Mouse (Mus musculus): Measurements from ENCODE around the gene A1bg. TPM values are rescaled to one million over a fixed set of nuclear protein-coding genes. Genes with fewer than 3 reads are reported as not detected.
A peak's percentile ranks its signal among the peaks of the same experiment; 100 is the strongest.

A1bg gene
- polyA plus RNA-seq, 1 experiment from 2014 or later: not detected

- ATAC-seq (ENCODE audit: insufficient number of reproducible peaks, low FRiP score, low TSS enrichment, low read depth) (no peak), DNase-seq (ENCODE audit: low spot score) (no peak)
- no peaks in the 10 kb centered on the region for H3K9me3 ChIP-seq (ENCODE audit: control insufficient read depth, low read length)
- no peaks in the 10 kb centered on the region for H3K27me3 ChIP-seq (ENCODE audit: control insufficient read depth, insufficient read depth, low read length)
- no peak overlapping the region for H3K9ac ChIP-seq (ENCODE audit: low read length)
- H3K36me3 ChIP-seq (ENCODE audit: control insufficient read depth, insufficient read depth, low read length): no peaks in the 10 kb centered on the region
- no peaks in the 10 kb centered on the region for H3K4me1 ChIP-seq (ENCODE audit: control insufficient read depth, insufficient read depth, low read length)
- WGBS: 90% methylated on average over 2 of the region's 2 CpGs
- no peak overlapping the region for H3K4me2 ChIP-seq (ENCODE audit: low read depth, severe bottlenecking)
- no peak overlapping the region for H3K4me3 ChIP-seq (ENCODE audit: low read depth, low read length)
- H3K27ac ChIP-seq (replicated peaks; ENCODE audit: low read depth, low read length): no peak overlapping the region
Measured at GRCm38 (mm10) chr15:60888724-60889123, 34.1 kb downstream of the A1bg start.

GRCm38 (mm10) chr15:60875721-60876120, 47.1 kb downstream of the A1bg start:
- no peak for DNase-seq (ENCODE audit: low spot score)
- H3K9ac ChIP-seq (ENCODE audit: low read length): no peak overlapping the region
- no peaks in the 10 kb centered on the region for H3K27me3 ChIP-seq (ENCODE audit: control insufficient read depth, insufficient read depth, low read length)
- no peak overlapping the region for H3K4me3 ChIP-seq (ENCODE audit: low read depth, low read length)
- no peak overlapping the region for H3K4me2 ChIP-seq (ENCODE audit: low read depth, severe bottlenecking)
- 83% methylated on average over 6 of the region's 6 CpGs for WGBS
- no peak for ATAC-seq (ENCODE audit: insufficient number of reproducible peaks, low FRiP score, low TSS enrichment, low read depth)
- H3K36me3 ChIP-seq (ENCODE audit: control insufficient read depth, insufficient read depth, low read length): no peaks in the 10 kb centered on the region
- no peaks in the 10 kb centered on the region for H3K9me3 ChIP-seq (ENCODE audit: control insufficient read depth, low read length)
- no peak overlapping the region for H3K27ac ChIP-seq (replicated peaks; ENCODE audit: low read depth, low read length)
- H3K4me1 ChIP-seq (ENCODE audit: control insufficient read depth, insufficient read depth, low read length): no peaks in the 10 kb centered on the region

GRCm38 (mm10) chr15:60862417-60862816, 60.4 kb downstream of the A1bg start:
- Histone ChIP-seq H3K36me3 (ENCODE audit: control insufficient read depth, insufficient read depth, low read length) (no peaks in the 10 kb centered on the region), H3K4me1 (ENCODE audit: control insufficient read depth, insufficient read depth, low read length) (no peaks in the 10 kb centered on the region), H3K27ac (replicated peaks; ENCODE audit: low read depth, low read length) (no peak overlapping the region), H3K9ac (ENCODE audit: low read length) (no peak overlapping the region), H3K4me3 (ENCODE audit: low read depth, low read length) (no peak overlapping the region), H3K27me3 (ENCODE audit: control insufficient read depth, insufficient read depth, low read length) (no peaks in the 10 kb centered on the region), H3K4me2 (ENCODE audit: low read depth, severe bottlenecking) (no peak overlapping the region), H3K9me3 (ENCODE audit: control insufficient read depth, low read length) (no peaks in the 10 kb centered on the region)
- no peak for DNase-seq (ENCODE audit: low spot score)
- WGBS: 90% methylated on average over 3 of the region's 3 CpGs
- no peak for ATAC-seq (ENCODE audit: insufficient number of reproducible peaks, low FRiP score, low TSS enrichment, low read depth)

GRCm38 (mm10) chr15:60855112-60855511, 67.7 kb downstream of the A1bg start:
- 86% methylated on average over 1 of the region's 1 CpGs for WGBS
- Histone ChIP-seq H3K4me1 (ENCODE audit: control insufficient read depth, insufficient read depth, low read length) (peaks cover 5% of the 10 kb centered on the region; the same call in 1 of the 2 replicates), H3K27me3 (ENCODE audit: control insufficient read depth, insufficient read depth, low read length) (no peaks in the 10 kb centered on the region), H3K9ac (ENCODE audit: low read length) (no peak overlapping the region), H3K9me3 (ENCODE audit: control insufficient read depth, low read length) (no peaks in the 10 kb centered on the region), H3K4me3 (ENCODE audit: low read depth, low read length) (no peak overlapping the region), H3K27ac (replicated peaks; ENCODE audit: low read depth, low read length) (no peak overlapping the region), H3K4me2 (ENCODE audit: low read depth, severe bottlenecking) (no peak overlapping the region), H3K36me3 (ENCODE audit: control insufficient read depth, insufficient read depth, low read length) (no peaks in the 10 kb centered on the region)
- DNase-seq (ENCODE audit: low spot score): no peak
- ATAC-seq (ENCODE audit: insufficient number of reproducible peaks, low FRiP score, low TSS enrichment, low read depth): no peak

GRCm38 (mm10) chr15:60854151-60854550, 68.7 kb downstream of the A1bg start:
- 93% methylated on average over 4 of the region's 4 CpGs for WGBS
- no peaks in the 10 kb centered on the region for H3K9me3 ChIP-seq (ENCODE audit: control insufficient read depth, low read length)
- no peak overlapping the region for H3K27ac ChIP-seq (replicated peaks; ENCODE audit: low read depth, low read length)
- DNase-seq (ENCODE audit: low spot score): no peak
- ATAC-seq (ENCODE audit: insufficient number of reproducible peaks, low FRiP score, low TSS enrichment, low read depth): no peak
- H3K4me2 ChIP-seq (ENCODE audit: low read depth, severe bottlenecking): no peak overlapping the region
- peaks cover 5% of the 10 kb centered on the region; the same call in 1 of the 2 replicates for H3K4me1 ChIP-seq (ENCODE audit: control insufficient read depth, insufficient read depth, low read length)
- H3K9ac ChIP-seq (ENCODE audit: low read length): no peak overlapping the region
- no peaks in the 10 kb centered on the region for H3K36me3 ChIP-seq (ENCODE audit: control insufficient read depth, insufficient read depth, low read length)
- H3K4me3 ChIP-seq (ENCODE audit: low read depth, low read length): no peak overlapping the region
- H3K27me3 ChIP-seq (ENCODE audit: control insufficient read depth, insufficient read depth, low read length): no peaks in the 10 kb centered on the region

- DNase-seq (ENCODE audit: low spot score) (peak; percentile 61), ATAC-seq (ENCODE audit: insufficient number of reproducible peaks, low FRiP score, low TSS enrichment, low read depth) (peak; percentile 76)
- H3K4me2 ChIP-seq (ENCODE audit: low read depth, severe bottlenecking): peak within 1 kb of the TSS; percentile 16; the same call in 1 of the 2 replicates
- peaks cover 5% of the 10 kb centered on the region; the same call in 1 of the 2 replicates for H3K4me1 ChIP-seq (ENCODE audit: control insufficient read depth, insufficient read depth, low read length)
- 18% methylated on average over 17 of the region's 17 CpGs for WGBS
- H3K9ac ChIP-seq (ENCODE audit: low read length): no peak within 1 kb of the TSS
- H3K27me3 ChIP-seq (ENCODE audit: control insufficient read depth, insufficient read depth, low read length): no peaks in the 10 kb centered on the region
- H3K36me3 ChIP-seq (ENCODE audit: control insufficient read depth, insufficient read depth, low read length): no peaks in the 10 kb centered on the region
- no peaks in the 10 kb centered on the region for H3K9me3 ChIP-seq (ENCODE audit: control insufficient read depth, low read length)
- H3K27ac ChIP-seq (replicated peaks; ENCODE audit: low read depth, low read length): peak within 1 kb of the TSS; percentile 59
- no peak within 1 kb of the TSS for H3K4me3 ChIP-seq (ENCODE audit: low read depth, low read length)
Measured at GRCm38 (mm10) chr15:60853231-60853999, 69.4 kb downstream of the A1bg start, which contains the start of gene Fam84b. Fam84b (minus strand) TSS chr15:60853778.

GRCm38 (mm10) chr15:60848630-60849029, 74.2 kb downstream of the A1bg start:
- DNase-seq (ENCODE audit: low spot score) (no peak), ATAC-seq (ENCODE audit: insufficient number of reproducible peaks, low FRiP score, low TSS enrichment, low read depth) (no peak)
- H3K4me2 ChIP-seq (ENCODE audit: low read depth, severe bottlenecking): no peak overlapping the region
- no peaks in the 10 kb centered on the region for H3K36me3 ChIP-seq (ENCODE audit: control insufficient read depth, insufficient read depth, low read length)
- H3K9ac ChIP-seq (ENCODE audit: low read length): no peak overlapping the region
- no peaks in the 10 kb centered on the region for H3K27me3 ChIP-seq (ENCODE audit: control insufficient read depth, insufficient read depth, low read length)
- no peak overlapping the region for H3K27ac ChIP-seq (replicated peaks; ENCODE audit: low read depth, low read length)
- H3K4me1 ChIP-seq (ENCODE audit: control insufficient read depth, insufficient read depth, low read length): peaks cover 5% of the 10 kb centered on the region; the same call in 1 of the 2 replicates
- 74% methylated on average over 3 of the region's 3 CpGs for WGBS
- no peak overlapping the region for H3K4me3 ChIP-seq (ENCODE audit: low read depth, low read length)
- no peaks in the 10 kb centered on the region for H3K9me3 ChIP-seq (ENCODE audit: control insufficient read depth, low read length)

Data from limb, embryonic 11.5 days (tissue).